Mouse (Mus musculus) lung, postnatal 4 days (tissue): ENCODE results near the gene Pafah1b1.

ENCODE experiments used
- DNase-seq, 2 experiments: peaks; one replicate each; pipeline ENCODE4 v3.0.0; 2021

The Pafah1b1 gene

DNA sequence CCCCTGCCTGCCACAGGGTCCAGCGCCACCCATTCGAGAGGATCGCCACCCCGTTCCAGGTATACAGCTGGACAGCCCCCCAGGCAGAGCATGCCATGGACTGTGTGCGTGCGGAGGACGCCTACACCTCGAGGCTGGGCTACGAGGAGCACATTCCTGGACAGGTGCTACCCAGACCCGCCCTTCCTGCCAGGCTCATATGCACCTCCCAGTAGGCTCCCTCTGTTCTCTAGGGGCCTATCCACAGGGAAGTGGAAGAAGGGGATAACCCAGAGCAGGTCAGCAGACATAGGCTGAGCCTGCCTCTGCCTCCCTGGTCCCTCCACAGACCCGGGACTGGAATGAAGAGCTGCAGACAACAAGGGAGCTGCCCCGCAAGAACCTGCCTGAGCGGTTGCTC is 64.1 kb downstream of the Pafah1b1 start:
- no peak for DNase-seq

DNA sequence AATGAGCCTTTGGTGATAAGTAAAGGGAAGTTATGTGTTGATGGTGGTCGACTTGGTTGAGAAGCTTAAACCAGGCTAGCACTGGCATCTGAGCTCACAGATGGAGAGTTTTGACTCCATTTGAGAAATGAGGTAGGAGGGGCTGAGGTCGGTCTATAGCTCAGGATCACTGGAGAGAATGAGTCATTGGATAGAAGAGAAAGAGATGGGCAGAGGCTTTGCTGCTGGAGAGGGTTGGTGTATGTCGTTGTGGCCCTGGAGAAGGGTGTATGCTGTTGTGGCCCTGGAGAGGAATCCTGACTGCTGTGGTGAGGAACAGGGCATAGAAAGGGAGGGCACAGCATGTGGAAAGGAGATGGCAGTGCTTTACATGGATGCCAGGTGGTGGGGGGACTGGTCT is 68.5 kb downstream of the Pafah1b1 start:
- no peak for DNase-seq

DNA sequence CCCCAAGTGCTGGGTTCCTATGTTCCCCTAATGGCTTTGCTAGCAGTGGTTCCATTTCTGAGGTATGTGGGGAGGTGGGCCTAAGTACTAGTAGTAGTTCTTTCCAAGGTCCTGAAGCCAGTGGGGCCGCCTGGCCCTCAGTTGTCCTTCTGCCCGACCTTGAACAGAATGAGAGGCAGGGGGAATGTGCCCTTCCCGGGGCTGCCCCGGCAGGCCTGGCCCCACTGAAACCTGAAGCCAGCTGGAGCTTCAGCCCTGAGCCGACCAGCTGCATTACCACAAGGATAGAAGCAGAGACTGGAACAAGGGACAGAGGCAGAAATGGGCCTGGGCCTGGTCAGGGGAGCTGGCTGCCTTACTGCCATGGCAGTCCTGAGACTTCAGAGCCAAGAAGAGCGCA is 71.1 kb downstream of the Pafah1b1 start:
- no peak for DNase-seq

DNA sequence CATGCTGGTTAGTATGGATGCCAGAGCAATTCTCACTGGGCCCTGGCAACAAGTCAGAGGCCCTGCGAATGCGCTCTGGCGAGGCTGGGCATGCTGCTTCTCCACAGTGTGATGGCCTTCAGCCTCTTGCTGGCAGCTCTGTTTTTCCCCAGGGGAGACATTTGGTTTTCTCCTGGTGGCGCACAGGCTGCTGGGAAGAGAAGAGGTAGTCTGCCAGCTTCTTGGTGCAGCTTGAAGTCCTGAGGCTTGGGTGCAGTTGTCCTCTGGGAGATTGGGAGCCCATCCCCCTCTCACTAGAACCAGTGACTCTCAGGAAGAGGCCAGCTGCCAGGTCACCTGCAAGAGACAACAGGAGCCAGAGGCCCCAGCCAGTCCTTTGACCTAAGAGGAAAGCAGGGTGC is 71.7 kb downstream of the Pafah1b1 start:
- DNase-seq, result no peak

DNA sequence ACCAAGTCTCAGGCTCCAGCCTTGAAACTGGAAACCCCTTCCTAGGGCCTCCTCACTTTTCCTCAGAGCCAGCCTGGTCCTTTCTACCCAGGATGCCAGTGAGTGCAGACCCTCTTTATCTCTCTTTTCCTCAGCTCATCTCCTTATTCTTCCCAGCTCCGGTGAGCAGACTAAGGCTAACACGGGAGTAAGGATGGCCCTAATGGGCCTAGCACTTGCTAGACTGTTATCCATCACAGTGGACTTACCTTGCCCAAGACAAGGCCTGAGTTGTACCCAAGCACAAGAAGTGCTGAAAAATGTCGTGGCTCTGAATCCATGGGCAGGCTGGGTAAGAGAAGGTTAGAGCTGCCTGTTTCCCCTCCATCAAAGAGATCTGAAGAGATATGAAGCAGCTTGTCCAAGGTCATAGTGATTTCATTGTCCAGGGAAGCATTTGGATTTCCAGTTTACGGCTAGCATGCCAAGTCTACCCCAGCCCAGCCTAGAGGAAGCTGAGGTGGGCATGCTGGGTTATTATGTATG is 73.8 kb downstream of the Pafah1b1 start:
- DNase-seq, result no peak

DNA sequence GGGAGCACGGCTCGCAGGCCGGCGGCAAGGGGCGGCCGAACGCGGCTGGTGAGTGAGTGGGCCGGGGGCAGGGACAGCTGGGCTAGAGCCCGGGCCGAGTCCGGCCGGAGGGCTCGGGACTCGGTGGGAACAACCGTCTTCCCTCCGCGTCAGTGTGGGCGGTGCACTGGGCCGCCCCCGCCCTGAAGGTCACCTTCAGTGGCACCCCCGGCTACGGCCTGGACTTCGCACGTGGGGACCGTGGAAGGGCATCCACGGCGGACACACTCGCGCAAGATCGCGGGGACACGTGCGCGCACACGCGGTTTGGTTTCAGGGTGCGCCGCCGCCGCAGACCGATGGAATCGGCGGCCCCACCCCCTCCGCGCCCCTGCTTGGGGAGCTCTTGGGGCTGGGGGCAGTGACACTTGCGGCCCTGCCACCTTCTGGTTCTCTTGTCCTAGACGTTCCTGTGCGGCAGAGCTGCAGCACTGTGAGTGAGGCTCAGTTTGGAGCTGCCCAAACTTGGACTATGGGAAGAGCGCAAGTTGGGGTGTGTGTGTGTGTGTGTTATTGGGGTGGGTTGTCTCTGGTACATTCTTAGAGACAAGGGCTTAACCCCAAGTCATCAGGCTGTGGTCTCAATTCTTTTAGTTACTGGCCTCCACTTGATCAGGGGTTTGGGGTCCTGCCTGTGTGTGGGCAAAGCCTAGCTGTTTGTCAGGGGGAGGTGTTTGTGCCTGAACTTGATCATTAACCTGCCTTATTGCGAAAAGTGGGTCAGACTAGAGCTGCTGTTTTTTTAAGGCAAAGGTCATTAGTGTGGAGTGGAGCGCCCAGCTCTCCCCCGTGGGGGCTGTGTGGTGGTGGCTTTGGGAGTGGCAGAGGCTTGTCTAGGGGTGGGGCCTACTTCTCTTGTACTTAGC is 74.6 kb downstream of the Pafah1b1 start:
- DNase-seq, result peak; percentile 42 to 57

DNA sequence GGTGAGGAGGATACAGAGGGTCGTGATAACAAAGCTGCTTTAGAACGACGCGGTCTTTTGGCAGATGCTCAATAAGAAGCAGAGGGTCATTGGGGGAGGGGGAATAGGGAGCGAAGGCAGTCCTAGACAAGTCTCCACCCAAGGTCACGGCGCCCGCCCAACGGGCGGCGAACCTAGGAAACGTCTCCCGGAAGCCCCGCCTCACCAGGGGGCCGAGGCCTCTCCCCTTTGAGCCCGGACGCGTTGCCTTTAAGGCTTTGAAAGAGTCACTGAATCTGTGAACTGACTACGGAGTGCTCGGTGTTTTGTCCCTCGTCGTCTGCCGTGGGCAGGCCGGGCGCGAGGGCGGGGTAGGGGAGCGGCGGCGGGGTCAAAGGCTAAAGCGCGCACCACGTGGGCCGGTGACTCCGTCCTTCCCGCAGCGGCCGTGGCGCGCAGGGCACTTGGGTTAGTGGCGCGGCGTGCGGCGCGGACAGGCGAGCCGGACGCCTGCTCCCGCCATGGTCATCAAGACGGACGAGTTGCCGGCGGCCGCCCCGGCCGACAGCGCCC is 75.3 kb downstream of the Pafah1b1 start, which contains the start of gene Cluh:
TSS of gene Cluh (plus strand) at position 401 of the 552 bp plus-strand sequence.
- DNase-seq, result peak; percentile 98 to 99

DNA sequence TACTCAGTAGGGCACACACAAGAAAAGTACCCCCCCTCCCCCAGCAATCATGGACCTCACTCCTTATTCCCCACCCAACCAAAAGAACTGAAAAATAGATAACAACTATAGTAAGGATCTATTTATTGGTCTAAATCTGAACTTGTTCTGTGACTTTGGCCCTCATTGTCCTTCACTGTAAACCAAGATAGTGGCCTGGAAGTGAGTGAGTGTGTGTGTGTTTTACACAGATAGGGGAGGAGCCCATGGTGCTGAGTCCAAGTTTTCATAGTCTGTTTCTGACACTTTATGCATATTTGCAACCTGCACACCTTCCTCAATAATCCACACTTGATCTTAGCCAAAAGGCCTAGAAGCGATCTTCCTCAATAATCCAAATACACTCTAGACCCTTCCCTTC is 75.8 kb downstream of the Pafah1b1 start:
- DNase-seq, result no peak

DNA sequence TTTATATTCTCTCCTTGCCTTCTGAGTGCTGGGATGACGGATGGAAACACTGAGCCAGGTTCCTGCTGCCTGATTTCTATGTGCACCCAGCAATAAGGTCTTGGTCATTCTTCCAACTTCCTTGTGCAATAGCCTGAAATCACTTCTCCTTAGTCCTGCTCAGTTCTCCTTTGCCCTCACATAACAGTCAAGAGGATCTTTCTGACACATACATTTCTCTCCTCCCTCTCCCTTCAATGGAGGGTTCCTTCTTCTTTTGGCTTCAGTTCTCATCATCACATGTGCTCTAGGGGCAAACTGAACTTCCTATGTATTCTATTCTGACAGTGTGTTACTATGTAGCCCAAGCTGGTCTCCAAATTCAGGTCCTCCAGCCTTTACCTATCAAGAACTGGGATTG is 76.5 kb downstream of the Pafah1b1 start:
- no peak for DNase-seq

DNA sequence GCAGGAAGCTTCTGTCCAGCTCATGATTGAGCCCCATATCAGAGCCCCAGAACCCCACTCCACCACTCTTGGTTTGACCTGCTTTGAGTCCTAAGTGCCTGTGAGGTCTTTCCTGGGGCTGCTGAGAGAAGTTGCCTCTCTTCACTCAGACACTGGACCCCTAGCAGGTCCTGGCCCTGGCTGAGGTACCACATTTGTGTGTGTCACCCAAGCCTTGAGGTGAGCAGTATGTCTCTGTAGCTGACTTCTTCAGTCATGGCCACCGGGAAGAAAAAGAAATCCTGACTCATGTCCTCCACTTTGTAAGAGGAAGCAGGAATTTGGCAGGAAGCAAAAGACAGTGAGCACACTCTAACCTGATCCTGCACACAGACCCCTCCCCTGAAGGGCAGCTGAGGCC is 84.8 kb downstream of the Pafah1b1 start:
- no peak for DNase-seq

DNA sequence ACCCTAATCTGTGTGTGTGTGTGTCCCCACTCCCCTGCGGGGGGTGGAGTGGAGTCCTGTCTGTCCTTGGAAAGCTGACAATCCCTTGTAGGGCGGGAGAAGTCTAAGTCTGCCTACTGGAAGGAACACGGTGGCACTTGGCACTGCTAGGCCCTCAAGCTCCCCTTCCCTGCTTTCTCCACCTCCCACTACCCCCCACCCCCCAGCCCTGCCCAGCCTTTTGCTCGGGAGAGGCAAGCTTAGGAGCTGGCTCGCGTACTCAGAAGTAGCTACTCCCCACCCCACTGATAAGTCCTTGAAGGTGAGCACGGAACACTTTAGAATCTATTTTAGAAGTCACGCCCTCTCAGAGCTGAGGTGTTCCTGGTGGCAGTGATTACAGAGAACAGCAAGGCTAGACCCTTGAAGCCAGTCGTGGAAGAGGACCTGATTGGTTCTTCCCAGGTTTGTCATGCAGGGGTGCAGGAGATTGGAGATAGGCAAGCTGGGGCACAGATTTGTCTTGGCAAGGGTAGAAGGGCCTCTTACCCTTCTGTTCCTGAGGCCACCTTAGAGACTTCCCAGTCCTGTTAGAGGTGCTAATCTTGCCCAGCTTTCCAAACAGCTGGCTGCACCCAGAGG is 85.6 kb downstream of the Pafah1b1 start:
- DNase-seq, result no peak

DNA sequence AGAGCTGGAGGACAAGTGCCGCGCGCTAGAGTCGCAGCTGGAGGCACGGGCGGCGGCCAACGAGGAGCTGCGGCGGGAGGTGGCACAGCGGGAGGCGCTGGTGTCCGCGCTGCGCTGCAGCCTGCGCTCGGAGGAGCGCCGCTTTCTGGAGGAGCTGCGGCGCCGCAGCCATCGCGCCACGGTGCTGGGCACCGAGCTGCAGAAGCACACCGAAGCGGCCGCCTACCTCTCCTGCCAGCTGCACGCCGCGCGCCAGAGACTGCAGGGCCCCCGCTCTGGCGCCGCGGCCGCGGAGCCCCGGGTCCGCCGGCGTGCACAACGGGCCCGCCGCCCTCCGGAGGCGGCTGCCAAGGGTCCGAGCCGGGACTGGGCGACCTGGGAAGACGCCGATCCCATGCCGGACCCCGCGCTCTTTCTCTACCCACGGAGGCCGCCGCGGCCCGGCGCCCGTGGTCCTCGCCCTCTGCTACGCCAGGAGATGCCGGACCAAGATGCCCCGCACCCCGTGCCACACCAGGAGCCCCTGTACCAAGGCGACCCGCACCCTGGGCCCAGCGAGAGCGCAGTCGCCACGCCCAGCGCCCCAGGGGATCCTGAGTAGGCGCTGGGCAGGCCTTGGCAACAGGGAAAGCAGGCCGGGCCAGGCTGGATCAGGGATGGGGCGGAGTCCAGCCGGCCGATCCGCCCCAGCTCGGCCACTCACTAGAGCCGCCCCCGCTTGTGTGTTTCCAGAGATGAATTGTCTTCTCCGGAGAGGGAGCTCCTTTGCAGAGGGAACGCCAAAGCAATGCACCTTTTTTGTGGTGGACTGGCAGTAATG is 86.3 kb downstream of the Pafah1b1 start:
- peak; percentile 82 to 90 for DNase-seq

DNA sequence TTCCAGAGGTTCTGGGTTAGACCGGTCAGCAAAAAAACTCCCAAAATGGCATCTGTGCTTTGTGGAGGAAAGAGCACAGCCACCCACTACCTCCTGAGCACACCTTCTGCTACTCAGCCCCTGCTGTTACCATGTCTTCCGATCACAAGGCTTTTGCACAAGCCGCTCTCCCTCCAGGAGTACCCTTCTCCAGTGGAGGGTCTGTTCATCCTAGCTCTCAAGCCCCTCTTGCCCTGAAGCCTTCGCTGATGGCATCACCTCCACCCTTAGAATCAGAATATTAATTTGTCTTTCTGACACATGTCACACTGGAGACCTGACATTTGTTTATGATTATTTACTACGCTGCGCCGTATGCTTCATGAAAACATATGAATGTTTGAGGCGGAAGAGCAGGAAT is 87.0 kb downstream of the Pafah1b1 start:
- DNase-seq, result no peak

DNA sequence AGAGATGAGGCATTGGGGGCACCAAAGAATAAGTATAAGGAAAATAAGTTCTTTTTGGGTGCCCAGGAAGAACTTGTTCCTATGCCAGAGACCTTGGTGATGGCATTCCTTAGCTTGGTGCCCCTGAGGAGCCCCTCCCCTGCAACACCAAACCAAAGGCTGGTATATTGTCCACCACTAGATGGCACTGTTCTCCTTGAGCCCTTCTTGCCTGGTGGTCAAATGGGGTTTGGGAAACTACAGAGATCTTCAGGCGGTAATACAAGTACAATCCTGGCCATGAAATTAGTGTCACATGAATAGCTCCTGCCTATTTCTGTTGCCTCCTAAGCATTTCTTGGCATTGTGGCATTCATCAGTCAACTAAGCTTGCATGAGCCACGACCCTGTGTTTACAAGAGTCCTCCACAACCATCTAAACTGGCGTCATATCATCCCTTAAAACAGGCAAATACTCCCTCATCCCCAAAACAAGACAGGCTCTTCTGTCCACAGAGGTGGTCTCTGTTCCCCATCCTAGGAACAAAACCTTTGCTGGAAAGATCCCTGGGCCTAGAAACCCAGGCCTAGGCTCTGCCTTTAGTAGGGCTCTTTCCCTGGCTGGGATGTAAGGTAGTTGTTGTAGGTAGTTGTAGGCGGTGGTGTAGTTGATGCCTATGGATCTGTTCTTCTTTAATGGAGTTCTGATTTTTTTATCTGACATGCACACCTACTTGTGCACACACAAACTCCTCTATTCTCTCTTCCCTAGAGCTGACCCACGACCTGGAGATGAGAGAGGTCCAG is 89.8 kb downstream of the Pafah1b1 start:
- DNase-seq, result peak; percentile 48 to 77

DNA sequence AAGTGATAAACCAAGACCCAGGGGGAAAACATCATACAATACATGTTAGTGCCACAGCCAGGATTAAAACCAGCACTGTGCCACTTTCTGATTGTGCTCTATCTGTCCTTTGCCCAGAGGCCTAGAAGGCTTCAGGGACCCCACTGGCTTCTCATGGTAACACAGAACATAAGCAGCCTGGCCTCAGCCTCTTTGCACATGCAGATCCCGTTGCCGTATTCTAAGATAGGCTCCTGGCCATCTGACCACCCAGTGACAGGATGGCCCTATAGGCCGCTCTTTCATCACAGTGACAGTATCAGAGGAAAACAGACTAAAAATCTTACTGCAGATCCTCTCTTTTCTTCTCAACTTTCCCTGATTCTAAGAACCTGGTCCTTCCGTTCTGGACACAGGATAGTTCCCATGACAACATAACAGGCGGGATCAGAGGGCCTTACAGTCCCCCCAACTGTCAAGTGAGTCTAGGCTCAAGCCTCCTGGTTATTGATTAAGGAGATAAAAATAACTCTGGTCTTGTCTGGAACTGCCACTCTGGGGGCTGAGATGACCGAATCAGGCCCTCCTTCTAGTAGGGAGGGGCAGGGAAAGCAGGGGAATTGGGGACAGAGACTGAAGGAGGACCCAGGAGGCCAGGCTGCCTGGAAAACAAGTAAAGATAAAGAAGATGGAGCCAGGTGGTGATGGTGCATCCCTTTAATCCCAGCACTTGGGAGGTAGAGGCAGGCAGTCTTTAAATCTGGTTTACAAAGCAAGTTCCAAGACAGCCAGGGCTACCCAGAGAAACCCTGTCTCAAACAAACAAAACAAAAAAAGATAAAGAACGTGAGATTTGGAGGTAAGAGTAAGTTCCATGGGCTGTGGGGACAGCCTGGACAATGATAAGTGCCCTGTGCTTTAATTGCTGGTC is 92.3 kb downstream of the Pafah1b1 start:
- DNase-seq, result no peak

DNA sequence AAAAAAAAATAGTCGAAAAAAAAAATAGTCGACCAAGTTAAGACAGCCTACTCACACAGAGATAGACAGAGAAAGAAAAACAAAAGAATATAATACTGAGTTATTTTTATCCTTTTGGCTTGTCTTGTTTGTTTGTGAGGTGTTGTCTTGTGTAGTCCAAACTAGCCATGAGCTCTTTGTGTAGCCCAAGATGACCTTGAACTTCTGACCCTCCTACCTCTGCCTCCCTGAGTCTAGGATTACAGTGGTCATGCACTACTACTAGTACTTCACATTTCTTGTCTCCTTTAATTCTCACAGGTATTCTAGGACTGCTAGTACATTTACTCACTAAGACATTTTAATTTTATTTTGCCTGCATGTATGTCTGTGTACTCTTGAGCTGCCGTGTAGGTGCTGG is 97.0 kb downstream of the Pafah1b1 start:
- DNase-seq, result no peak

DNA sequence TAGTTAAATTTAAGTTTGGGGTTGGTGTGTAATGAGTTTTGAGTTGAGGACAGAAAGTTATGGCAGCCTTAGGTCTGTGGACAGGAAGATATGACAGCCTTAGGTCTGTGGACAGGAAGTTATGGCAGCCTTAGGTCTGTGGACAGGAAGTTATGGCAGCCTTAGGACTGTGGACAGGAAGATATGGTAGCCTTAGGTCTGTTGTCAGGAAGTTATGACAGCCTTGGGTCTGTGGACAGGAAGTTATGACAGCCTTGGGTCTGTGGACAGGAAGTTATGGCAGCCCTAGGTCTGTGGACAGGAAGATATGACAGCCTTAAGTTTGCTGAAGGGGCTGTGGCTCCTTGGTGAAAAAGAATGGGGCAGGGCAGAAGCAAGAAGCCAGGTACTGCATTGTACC is 99.1 kb downstream of the Pafah1b1 start:
- no peak for DNase-seq
